Mouse (Mus musculus) limb, embryonic 14.5 days (tissue): ENCODE data around the gene Ankrd39. TPM values are rescaled to one million over a fixed set of nuclear protein-coding genes. Genes with fewer than 3 reads are reported as not detected.

Source experiments
- ATAC-seq: fragments of 200-750 bp; cut with Nextera tagmentation; 2 replicates; pipeline ENCODE4 v1.8.0; 2017; ENCODE audit warnings: low read depth, moderate number of reproducible peaks, moderate TSS enrichment; ENCODE audit not compliant: low FRiP score
- DNase-seq: peaks from one replicate; pipeline ENCODE4 v3.0.0-alpha.2; 2015; ENCODE audit warnings: low spot score
- H3K27ac ChIP-seq: fragments of 300-500 bp; sonication (generic); replicated peaks from 2 replicates; pipeline ENCODE4 v1.5.1; 2014; ENCODE audit warnings: low read depth, mild to moderate bottlenecking, low read length, moderate library complexity, mixed read lengths
- H3K27me3 ChIP-seq: fragments of 300-500 bp; sonication (generic); 2 replicates; pipeline ENCODE4 v1.6.1; 2014; ENCODE audit warnings: low read length, mixed read lengths; ENCODE audit not compliant: control insufficient read depth, insufficient read depth
- H3K36me3 ChIP-seq: fragments of 300-500 bp; sonication (generic); 2 replicates; pipeline ENCODE4 v1.6.1; 2014; ENCODE audit warnings: mild to moderate bottlenecking, low read length, moderate library complexity, mixed read lengths; ENCODE audit not compliant: control insufficient read depth, insufficient read depth
- H3K4me1 ChIP-seq: fragments of 300-500 bp; sonication (generic); 2 replicates; pipeline ENCODE4 v1.6.1; 2014; ENCODE audit warnings: antibody characterized with exemption, low read length, mixed read lengths; ENCODE audit not compliant: control insufficient read depth, insufficient read depth
- H3K4me2 ChIP-seq: fragments of 300-500 bp; sonication (generic); replicated peaks from 2 replicates; pipeline ENCODE4 v1.6.1; 2014; ENCODE audit warnings: low read depth, mild to moderate bottlenecking, low read length, moderate library complexity; ENCODE audit not compliant: severe bottlenecking
- H3K4me3 ChIP-seq: fragments of 300-500 bp; sonication (generic); replicated peaks from 2 replicates; pipeline ENCODE4 v1.5.1; 2014; ENCODE audit warnings: low read length
- H3K9ac ChIP-seq: fragments of 300-500 bp; sonication (generic); 2 replicates; pipeline ENCODE4 v1.6.1; 2014; ENCODE audit warnings: mild to moderate bottlenecking, low read depth, low read length, moderate library complexity; ENCODE audit not compliant: severe bottlenecking
- H3K9me3 ChIP-seq: fragments of 300-500 bp; sonication (generic); 2 replicates; pipeline ENCODE4 v1.6.1; 2016; ENCODE audit warnings: low read length; ENCODE audit not compliant: control insufficient read depth
- POLR2A ChIP-seq: fragments of 200-500 bp; IDR thresholded peaks from 2 replicates; pipeline ENCODE4 v1.8.0; 2012; ENCODE audit warnings: inconsistent platforms, mild to moderate bottlenecking, moderate library complexity, borderline replicate concordance; ENCODE audit not compliant: insufficient read depth, insufficient read length; ENCODE audit errors: extremely low read depth
- WGBS: fragments of 180-500 bp; shearing (Covaris S2); extraction: QIAGEN DNeasy Blood & Tissue Kit; methylation state at CpG from one replicate; pipeline ENCODE4 v1.1.7; 2014; 5-methylcytosine and 5-hydroxymethylcytosine counted together
- polyA plus RNA-seq, 2 experiments: library from polyadenylated mRNA; depleted of rRNA in 1 of 2; stranded (reverse) in 1 of 2; unstranded in 1 of 2; fragments of >200 nt; fragmentation: Nextera tagmentation in 1 of 2; extraction: Ambion mirVana in 1 of 2; gene quantifications; 2 replicates each; pipeline versions ENCODE4 v1.2.1 to v1.2.3; 2012 to 2014

Ankrd39 gene
- polyA plus RNA-seq, 2 experiments = 22.4 to 22.9 TPM

- WGBS = 0% methylated on average over 34 of the region's 48 CpGs
- no peaks in the 10 kb centered on the region for H3K27me3 ChIP-seq
- peak; percentile 83 for ATAC-seq
- H3K4me2 ChIP-seq = peak overlapping the region; percentile 96
- H3K9me3 ChIP-seq = no peaks in the 10 kb centered on the region
- H3K4me1 ChIP-seq = peaks cover 29% of the 10 kb centered on the region
- peak; percentile 92 for DNase-seq
- H3K36me3 ChIP-seq = peaks cover 29% of the 10 kb centered on the region
- no peak for TF ChIP-seq POLR2A
- peak overlapping the region; percentile 96 for H3K9ac ChIP-seq
- peak overlapping the region; percentile 99 for H3K27ac ChIP-seq
- peak overlapping the region; percentile 96 for H3K4me3 ChIP-seq
These were observed 10.3 kb upstream of the Ankrd39 start for GRCm38 (mm10) chr1:36557457-36558011.

- DNase-seq = peak; percentile 90
- ATAC-seq = peak; percentile 86
- H3K4me2 ChIP-seq = peak overlapping the region; percentile 96
- no peaks in the 10 kb centered on the region for H3K27me3 ChIP-seq
- peak overlapping the region; percentile 96 for H3K4me3 ChIP-seq
- no peaks in the 10 kb centered on the region for H3K9me3 ChIP-seq
- peak overlapping the region; percentile 96 for H3K9ac ChIP-seq
- 1% methylated on average over 52 of the region's 52 CpGs for WGBS
- H3K4me1 ChIP-seq = peaks cover 29% of the 10 kb centered on the region
- peaks cover 36% of the 10 kb centered on the region for H3K36me3 ChIP-seq
- peak; percentile 69; the same call in 1 of the 2 replicates for TF ChIP-seq POLR2A
- peak overlapping the region; percentile 99 for H3K27ac ChIP-seq
These were observed 9.6 kb upstream of the Ankrd39 start for GRCm38 (mm10) chr1:36556553-36557456.

- ATAC-seq = no peak
- Histone ChIP-seq H3K9ac (peak overlapping the region; percentile 96), H3K27ac (peak overlapping the region; percentile 99), H3K4me3 (peak overlapping the region; percentile 96), H3K27me3 (no peaks in the 10 kb centered on the region), H3K9me3 (no peaks in the 10 kb centered on the region), H3K4me2 (peak overlapping the region; percentile 96), H3K36me3 (peaks cover 45% of the 10 kb centered on the region), H3K4me1 (peaks cover 29% of the 10 kb centered on the region)
- DNase-seq = no peak
- no peak for TF ChIP-seq POLR2A
- WGBS = 3% methylated on average over 8 of the region's 8 CpGs
These were observed 8.7 kb upstream of the Ankrd39 start for GRCm38 (mm10) chr1:36555798-36556395.

GRCm38 (mm10) chr1:36554633-36555399 is 7.6 kb upstream of the Ankrd39 start:
- Histone ChIP-seq H3K4me2 (peak overlapping the region; percentile 96), H3K27me3 (no peaks in the 10 kb centered on the region), H3K27ac (peak overlapping the region; percentile 99; the same call in 1 of the 2 replicates), H3K9ac (peak overlapping the region; percentile 96; the same call in 1 of the 2 replicates), H3K9me3 (no peaks in the 10 kb centered on the region), H3K4me3 (peak overlapping the region; percentile 96), H3K36me3 (peaks cover 56% of the 10 kb centered on the region), H3K4me1 (peaks cover 29% of the 10 kb centered on the region)
- no peak for TF ChIP-seq POLR2A
- 66% methylated on average over 21 of the region's 21 CpGs for WGBS
- ATAC-seq (no peak), DNase-seq (no peak)

- 93% methylated on average over 16 of the region's 16 CpGs for WGBS
- Histone ChIP-seq H3K36me3 (peaks cover 72% of the 10 kb centered on the region), H3K4me3 (no peak overlapping the region), H3K9ac (no peak overlapping the region), H3K27me3 (no peaks in the 10 kb centered on the region), H3K9me3 (no peaks in the 10 kb centered on the region), H3K4me2 (no peak overlapping the region), H3K27ac (no peak overlapping the region), H3K4me1 (peaks cover 30% of the 10 kb centered on the region)
- ATAC-seq = no peak
- no peak for TF ChIP-seq POLR2A
- DNase-seq = no peak
These were observed 5.3 kb upstream of the Ankrd39 start for GRCm38 (mm10) chr1:36552506-36552905.
